Mouse (Mus musculus): ENCODE results near the gene Hdac5. TPM values are rescaled to one million over a fixed set of nuclear protein-coding genes. Genes with fewer than 3 reads are reported as not detected.

Hdac5 gene
- polyA plus RNA-seq, 1 experiment from 2014 or later = 17.7 TPM

DNA sequence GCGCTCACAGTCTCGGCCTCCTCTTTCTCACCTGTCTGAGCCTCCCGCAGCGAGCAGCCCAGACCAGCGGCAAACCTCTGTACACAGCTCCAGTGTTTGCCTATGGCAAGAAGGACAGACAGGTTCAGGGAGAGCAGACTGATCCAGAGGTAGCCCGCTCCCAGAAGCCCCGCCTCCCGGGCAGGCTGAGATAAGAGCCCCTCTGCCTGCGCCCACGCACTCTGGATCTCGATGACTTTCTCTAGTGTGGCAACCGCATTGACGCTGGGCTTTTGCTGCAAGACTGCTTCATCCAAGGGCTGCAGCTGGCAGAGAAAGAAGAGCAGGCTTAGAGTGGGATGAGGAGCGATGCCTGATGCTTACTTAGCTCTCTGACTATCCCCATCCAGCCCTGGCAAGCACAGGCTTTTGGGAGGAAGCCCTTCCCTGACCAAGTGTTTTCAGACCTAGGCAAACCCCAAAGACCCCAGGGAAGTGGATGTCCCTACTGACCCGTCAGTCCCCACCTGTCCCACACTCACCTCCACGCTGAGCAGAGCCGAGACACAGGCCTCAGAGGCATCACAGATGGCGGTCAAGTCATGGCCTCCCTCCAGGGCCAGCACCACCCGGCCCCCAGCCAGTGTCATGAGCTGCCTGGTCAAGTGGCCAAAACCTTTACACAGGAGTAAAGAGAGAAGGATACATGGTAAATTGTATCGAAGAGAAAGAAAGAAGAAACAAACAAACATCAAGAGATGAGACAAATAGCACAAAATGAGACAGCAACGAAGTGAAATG lies 33.8 kb downstream of the Hdac5 start:
- no peak for DNase-seq
- Histone ChIP-seq H3K4me2 (ENCODE audit: low read depth, low read length) (no peak overlapping the region), H3K27ac (ENCODE audit: low read depth) (no peak overlapping the region), H3K4me3 (ENCODE audit: low read depth, low read length) (no peak overlapping the region), H3K9me3 (ENCODE audit: low read length) (no peaks in the 10 kb centered on the region), H3K9ac (replicated peaks) (no peak overlapping the region; the same call in 1 of the 2 replicates), H3K27me3 (ENCODE audit: insufficient read depth, low read length) (no peaks in the 10 kb centered on the region), H3K36me3 (replicated peaks; ENCODE audit: insufficient read depth, low read length) (peaks cover 63% of the 10 kb centered on the region), H3K4me1 (ENCODE audit: insufficient read depth) (no peaks in the 10 kb centered on the region)
- ATAC-seq = peak; percentile 64; the same call in 1 of the 2 replicates
- 63% methylated on average over 21 of the region's 21 CpGs for WGBS (ENCODE audit: insufficient replicate concordance)
- TF ChIP-seq CTCF (IDR thresholded peaks at IDR 0.05; ENCODE audit: low read depth) (no peak), EP300 (IDR thresholded peaks at IDR 0.05; ENCODE audit: low read depth) (no peak)

DNA sequence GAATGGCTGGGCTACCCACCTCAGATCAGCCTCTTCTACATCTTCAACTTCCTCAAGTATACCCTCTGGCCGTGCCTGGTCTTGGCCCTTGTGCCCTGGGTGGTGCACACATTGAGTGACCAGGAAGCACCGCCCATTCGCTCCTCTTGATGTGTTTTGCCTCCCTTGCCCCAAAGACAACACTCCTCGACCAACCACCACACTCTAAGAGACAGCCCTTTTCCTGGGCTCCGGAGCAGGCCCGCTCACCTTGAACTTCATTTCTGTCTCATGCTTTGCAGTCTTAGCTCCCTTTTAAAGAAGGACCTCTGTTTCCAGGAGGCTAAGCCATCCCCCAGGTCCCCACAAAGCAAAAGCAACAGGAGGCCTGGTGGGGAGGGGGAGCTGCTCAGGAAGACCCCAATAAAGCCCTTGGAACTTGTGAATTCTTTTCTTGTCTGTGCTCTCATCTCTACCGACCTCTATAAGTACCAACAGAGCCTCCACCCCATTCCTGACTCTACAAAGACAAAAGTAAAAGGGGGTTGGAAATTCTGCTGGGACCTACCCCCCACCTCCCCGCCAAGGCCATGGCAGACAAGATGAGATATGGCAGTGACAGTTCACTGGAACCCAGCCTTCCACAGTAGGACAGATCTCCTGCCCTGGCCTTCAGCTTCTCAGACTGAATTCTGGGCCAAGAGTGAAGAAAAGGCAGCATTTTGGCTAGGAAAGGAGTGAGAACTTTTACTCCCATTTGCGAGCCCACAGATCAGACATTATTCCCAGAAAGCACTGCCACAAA lies 36.1 kb downstream of the Hdac5 start:
- no peak for DNase-seq
- Histone ChIP-seq H3K9ac (replicated peaks) (no peak overlapping the region), H3K4me3 (ENCODE audit: low read depth, low read length) (no peak overlapping the region), H3K9me3 (ENCODE audit: low read length) (no peaks in the 10 kb centered on the region), H3K36me3 (replicated peaks; ENCODE audit: insufficient read depth, low read length) (peaks cover 42% of the 10 kb centered on the region), H3K4me2 (ENCODE audit: low read depth, low read length) (no peak overlapping the region), H3K27ac (ENCODE audit: low read depth) (no peak overlapping the region), H3K4me1 (ENCODE audit: insufficient read depth) (peaks cover 12% of the 10 kb centered on the region), H3K27me3 (ENCODE audit: insufficient read depth, low read length) (no peaks in the 10 kb centered on the region)
- ATAC-seq = no peak
- 78% methylated on average over 9 of the region's 9 CpGs for WGBS (ENCODE audit: insufficient replicate concordance)
- TF ChIP-seq EP300 (IDR thresholded peaks at IDR 0.05; ENCODE audit: low read depth) (no peak), CTCF (IDR thresholded peaks at IDR 0.05; ENCODE audit: low read depth) (no peak)

DNA sequence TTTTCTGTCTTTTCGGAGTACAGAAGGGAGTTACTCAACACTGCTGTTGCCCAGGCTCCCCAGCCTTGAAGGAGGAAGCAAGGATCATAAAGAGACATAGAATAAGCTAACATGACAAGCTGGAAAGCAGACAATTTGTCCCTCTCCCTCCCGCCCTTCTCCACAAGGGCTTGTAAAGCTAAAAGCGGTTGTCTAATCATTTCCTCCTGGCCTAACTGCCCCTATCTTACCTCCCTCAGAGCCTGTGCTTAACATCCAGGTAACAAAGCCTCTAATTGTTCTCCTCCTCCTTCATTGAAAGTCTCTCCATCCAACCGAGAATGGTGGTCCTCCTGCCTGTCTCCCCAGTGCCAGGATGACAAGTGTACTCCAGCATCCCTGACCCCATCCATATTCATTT lies 39.1 kb downstream of the Hdac5 start:
- no peak for ATAC-seq
- H3K9me3 ChIP-seq (ENCODE audit: low read length) = no peaks in the 10 kb centered on the region
- no peak overlapping the region for H3K9ac ChIP-seq (replicated peaks)
- H3K27ac ChIP-seq (ENCODE audit: low read depth) = no peak overlapping the region
- 35% methylated on average over 4 of the region's 4 CpGs for WGBS (ENCODE audit: insufficient replicate concordance)
- DNase-seq = no peak
- H3K4me2 ChIP-seq (ENCODE audit: low read depth, low read length) = peak overlapping the region; percentile 88
- H3K36me3 ChIP-seq (replicated peaks; ENCODE audit: insufficient read depth, low read length) = peaks cover 18% of the 10 kb centered on the region
- H3K27me3 ChIP-seq (ENCODE audit: insufficient read depth, low read length) = no peaks in the 10 kb centered on the region
- TF ChIP-seq CTCF (IDR thresholded peaks at IDR 0.05; ENCODE audit: low read depth) = no peak
- TF ChIP-seq EP300 (IDR thresholded peaks at IDR 0.05; ENCODE audit: low read depth) = no peak
- no peak overlapping the region for H3K4me3 ChIP-seq (ENCODE audit: low read depth, low read length)
- peaks cover 18% of the 10 kb centered on the region for H3K4me1 ChIP-seq (ENCODE audit: insufficient read depth)

DNA sequence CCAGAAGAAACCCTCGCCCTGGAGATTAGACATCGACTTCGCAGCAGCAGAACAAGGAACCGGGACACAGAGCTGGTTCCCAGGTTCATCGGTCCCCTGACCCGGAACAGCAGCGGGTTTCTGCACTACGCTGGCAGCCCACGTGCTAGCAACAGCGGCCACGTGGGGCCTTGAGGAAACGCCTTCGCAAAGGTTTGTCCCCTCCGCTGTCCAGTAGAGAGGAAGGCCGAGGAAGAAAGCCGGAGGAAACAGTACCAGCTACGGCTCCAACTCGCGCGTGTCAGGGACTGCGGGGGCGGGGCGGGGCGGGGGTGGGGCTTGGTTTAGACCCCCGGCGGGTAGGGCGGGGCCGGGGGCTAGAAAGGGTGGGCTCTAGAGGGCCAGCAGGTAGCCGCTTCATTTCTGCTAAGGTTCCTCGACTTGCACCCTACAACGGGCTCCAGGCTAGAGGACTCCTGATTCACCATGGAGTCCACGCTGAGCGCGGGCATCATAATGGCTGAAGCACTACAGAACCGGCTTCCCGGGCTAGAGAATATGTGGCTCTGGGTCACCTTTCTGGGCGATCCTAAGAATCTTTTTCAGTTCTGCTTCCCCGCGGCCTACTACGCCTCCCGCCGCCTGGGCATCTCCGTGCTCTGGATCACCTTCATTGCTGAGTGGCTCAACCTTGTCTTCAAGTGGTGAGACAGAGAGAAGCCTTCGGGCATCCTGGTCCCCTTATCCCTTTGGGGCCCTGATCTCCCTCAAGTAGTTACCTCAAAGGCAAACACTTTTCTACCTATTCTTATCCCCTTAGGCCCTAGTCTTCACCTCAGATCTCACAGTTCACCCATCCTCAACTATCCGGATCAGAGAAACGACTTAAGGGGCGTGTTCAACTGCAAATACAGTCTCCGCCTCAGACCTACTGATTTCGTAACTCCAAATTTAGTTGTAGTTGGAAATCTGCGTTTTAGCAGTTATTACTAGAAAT lies 40.2 kb downstream of the Hdac5 start, which contains the start of gene G6pc3:
G6pc3 (plus strand) TSS at position 160 of the 976 bp plus-strand sequence.
- peak within 1 kb of the TSS; percentile 57 for H3K27ac ChIP-seq (ENCODE audit: low read depth)
- DNase-seq (peak; percentile 85), ATAC-seq (peak; percentile 78)
- H3K27me3 ChIP-seq (ENCODE audit: insufficient read depth, low read length) = no peaks in the 10 kb centered on the region
- WGBS (ENCODE audit: insufficient replicate concordance) = under 1% methylated on average over 50 of the region's 50 CpGs
- TF ChIP-seq CTCF (IDR thresholded peaks at IDR 0.05; ENCODE audit: low read depth) = no peak
- TF ChIP-seq EP300 (IDR thresholded peaks at IDR 0.05; ENCODE audit: low read depth) = no peak
- H3K4me1 ChIP-seq (ENCODE audit: insufficient read depth) = peaks cover 19% of the 10 kb centered on the region
- H3K4me2 ChIP-seq (ENCODE audit: low read depth, low read length) = peak within 1 kb of the TSS; percentile 88
- H3K4me3 ChIP-seq (ENCODE audit: low read depth, low read length) = peak within 1 kb of the TSS; percentile 61
- H3K9me3 ChIP-seq (ENCODE audit: low read length) = no peaks in the 10 kb centered on the region
- peak within 1 kb of the TSS; percentile 65 for H3K9ac ChIP-seq (replicated peaks)
- peaks cover 11% of the 10 kb centered on the region for H3K36me3 ChIP-seq (replicated peaks; ENCODE audit: insufficient read depth, low read length)

DNA sequence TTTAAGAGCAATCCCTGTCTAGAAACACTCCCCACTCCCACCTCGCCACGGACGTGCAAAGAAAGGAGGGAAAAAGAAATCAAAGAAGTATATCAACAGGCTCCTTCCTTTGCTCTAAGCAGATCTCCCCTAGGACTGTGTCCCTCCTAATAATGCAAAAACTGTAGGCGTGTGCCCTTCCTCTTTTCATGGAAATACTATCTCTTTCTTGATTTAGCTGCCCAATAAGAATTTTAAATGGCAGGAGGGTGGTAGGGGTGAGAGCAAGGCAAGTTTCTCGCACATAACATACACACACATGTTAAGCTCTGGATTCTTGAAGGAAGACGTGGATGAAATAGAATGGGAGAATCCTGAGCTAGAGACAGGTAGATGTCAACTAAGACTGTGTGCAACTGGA lies 41.0 kb downstream of the Hdac5 start:
- no peak for DNase-seq
- H3K4me2 ChIP-seq (ENCODE audit: low read depth, low read length) = peak overlapping the region; percentile 88
- peaks cover 23% of the 10 kb centered on the region for H3K4me1 ChIP-seq (ENCODE audit: insufficient read depth)
- no peak for ATAC-seq
- peak overlapping the region; percentile 61 for H3K4me3 ChIP-seq (ENCODE audit: low read depth, low read length)
- H3K9me3 ChIP-seq (ENCODE audit: low read length) = no peaks in the 10 kb centered on the region
- 0 out of 2 replicates have a peak overlapping the region, but pooled peaks have one; percentile 37 for H3K27ac ChIP-seq (ENCODE audit: low read depth)
- no peak overlapping the region for H3K9ac ChIP-seq (replicated peaks)
- H3K36me3 ChIP-seq (replicated peaks; ENCODE audit: insufficient read depth, low read length) = peaks cover 3% of the 10 kb centered on the region; the same call in 1 of the 2 replicates
- TF ChIP-seq EP300 (IDR thresholded peaks at IDR 0.05; ENCODE audit: low read depth) = no peak
- no peak for TF ChIP-seq CTCF (IDR thresholded peaks at IDR 0.05; ENCODE audit: low read depth)
- 51% methylated on average over 6 of the region's 6 CpGs for WGBS (ENCODE audit: insufficient replicate concordance)
- no peaks in the 10 kb centered on the region for H3K27me3 ChIP-seq (ENCODE audit: insufficient read depth, low read length)
